Mouse (Mus musculus) neutrophil, adult 65 days (primary cell): ENCODE data around the gene Rpl31. TPM values are rescaled to one million over a fixed set of nuclear protein-coding genes. Genes with fewer than 3 reads are reported as not detected.

Source experiments
- total RNA-seq: library from RNA; stranded (reverse); gene quantifications from 2 replicates; pipeline ENCODE4 v1.2.4, GENCODE M21; 2023

The Rpl31 gene
- total RNA-seq: 209 and 501 TPM in 2 replicates

GRCm38 (mm10) chr1:39367601-39368266 is at the start of gene Rpl31:
Rpl31 (plus strand) TSS chr1:39367842.

Other genes starting within 250 kb of the Rpl31 start
- 0.09 TPM in 1 of 2 replicates, not detected in the other for gene Npas2, start 174.1 kb upstream of the Rpl31 start, total RNA-seq
- gene Tbc1d8, start 110.9 kb downstream of the Rpl31 start, total RNA-seq: 130 and 163 TPM in 2 replicates
- 17.7 and 21.0 TPM in 2 replicates for gene Cnot11, start 167.2 kb downstream of the Rpl31 start, total RNA-seq
- gene Rnf149, start 209.6 kb downstream of the Rpl31 start, total RNA-seq: 300 and 433 TPM in 2 replicates